Mouse (Mus musculus) heart, adult 18-20 months (tissue): ENCODE results near the gene Bace1. TPM values are rescaled to one million over a fixed set of nuclear protein-coding genes. Genes with fewer than 3 reads are reported as not detected.

Experiments
- DNase-seq, 2 experiments: peaks; one replicate each; pipeline ENCODE4 v3.0.0; 2021 to 2022; ENCODE audit warnings: mixed read lengths in 1 of 2
- total RNA-seq, 2 experiments: library from RNA; stranded (reverse); gene quantifications; 2 replicates each; pipeline ENCODE4 v1.2.3; 2021

Bace1 gene
- total RNA-seq, 2 experiments from 2014 or later = 23.4 to 25.0 TPM

GRCm38 (mm10) chr9:45905196-45905595, 66.8 kb downstream of the Bace1 start:
- DNase-seq = no peak

DNA sequence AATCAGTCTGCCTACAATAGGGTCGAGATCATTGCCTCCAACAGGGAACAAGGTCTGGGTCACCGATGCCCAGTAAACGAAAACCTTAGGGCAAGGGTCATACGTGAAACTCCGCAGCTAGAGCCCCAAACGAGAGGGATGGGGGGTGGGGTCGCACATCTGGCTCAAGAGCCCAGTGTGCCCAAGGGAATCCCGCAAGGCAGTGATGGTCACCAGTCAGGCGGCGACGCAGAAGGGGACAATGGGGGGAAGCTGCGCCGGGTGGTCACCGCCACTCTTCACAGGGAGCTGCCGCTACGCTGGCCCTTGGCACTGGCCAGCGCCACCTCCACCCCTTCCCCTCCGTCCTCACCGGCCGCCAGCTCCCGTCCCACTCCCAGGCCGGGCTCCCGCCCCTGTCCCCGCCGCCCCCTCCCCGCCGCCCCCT, 67.4 kb downstream of the Bace1 start:
- peak in 1 of 2 experiments; percentile 39 for DNase-seq

GRCm38 (mm10) chr9:45906355-45907077, 68.1 kb downstream of the Bace1 start, which contains the start of the genes Pcsk7 and Rnf214:
Gene Pcsk7, plus strand, starts transcription at chr9:45906497.
Gene Rnf214, minus strand, starts transcription at chr9:45906911.
- peak; percentile 93 to 96 for DNase-seq

GRCm38 (mm10) chr9:45907078-45907428, 68.7 kb downstream of the Bace1 start:
- no peak for DNase-seq

GRCm38 (mm10) chr9:45910995-45911394, 72.6 kb downstream of the Bace1 start:
- DNase-seq = no peak

DNA sequence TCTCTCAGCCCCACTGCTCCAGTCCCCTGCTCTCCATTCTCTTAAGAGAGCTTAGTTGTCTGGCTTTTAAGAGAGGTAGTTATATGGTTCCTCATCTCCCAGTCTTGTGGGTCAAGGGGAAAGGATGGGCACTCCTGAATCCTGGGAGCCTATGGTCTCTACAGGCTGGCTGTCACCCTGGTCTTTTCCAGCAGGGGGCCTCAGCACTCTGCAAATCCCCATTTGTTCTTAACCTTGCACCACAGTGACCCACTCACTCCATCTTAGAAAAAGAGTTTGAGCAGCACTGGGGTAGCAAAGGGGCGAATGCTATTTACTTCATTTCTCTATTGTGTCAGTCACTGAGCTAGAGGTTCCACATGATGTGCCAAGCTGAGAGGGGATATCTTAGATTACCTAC, 73.3 kb downstream of the Bace1 start:
- DNase-seq = peak; percentile 41 to 79

Other genes starting within 250 kb of the Bace1 start
- 1 to 10 TPM; 5.7 to 6.5 TPM for gene Cep164, start 9.9 kb upstream of the Bace1 start, total RNA-seq
- gene Pcsk7, start 67.9 kb downstream of the Bace1 start, total RNA-seq = 10 to 100 TPM; 13.2 to 13.5 TPM
- 10 to 100 TPM; 31.7 to 35.2 TPM for gene Rnf214, start 68.3 kb downstream of the Bace1 start, total RNA-seq
- 10 to 100 TPM; 68.3 to 71.6 TPM for gene Tagln, start 97.5 kb downstream of the Bace1 start, total RNA-seq
- gene Sidt2, start 116.7 kb downstream of the Bace1 start, total RNA-seq = 10 to 100 TPM; 57.6 to 67.8 TPM
- 10 to 100 TPM; 52.3 to 58.0 TPM for gene Pafah1b2, start 174.1 kb downstream of the Bace1 start, total RNA-seq
- gene Sik3, start 174.2 kb downstream of the Bace1 start, total RNA-seq = 10 to 100 TPM; 67.9 to 69.1 TPM